Mouse (Mus musculus) embryo, embryonic 10.5 days (tissue): ENCODE measurements at regions not wholly inside any gene's neighbourhood (a gene's known extent, or its start where the extent isn't known, plus 50 kb on each side); places are given as distances from the start of the nearest gene placed in this dataset.
"Not testable (repeated sequence)": the region's sequence is repeated elsewhere in the genome, so short reads cannot be mapped to it uniquely, and the experiment has no call there.

Source experiments
- DNase-seq: peaks from one replicate; pipeline ENCODE4 v3.0.0-alpha.2; 2015; ENCODE audit warnings: low spot score

DNA sequence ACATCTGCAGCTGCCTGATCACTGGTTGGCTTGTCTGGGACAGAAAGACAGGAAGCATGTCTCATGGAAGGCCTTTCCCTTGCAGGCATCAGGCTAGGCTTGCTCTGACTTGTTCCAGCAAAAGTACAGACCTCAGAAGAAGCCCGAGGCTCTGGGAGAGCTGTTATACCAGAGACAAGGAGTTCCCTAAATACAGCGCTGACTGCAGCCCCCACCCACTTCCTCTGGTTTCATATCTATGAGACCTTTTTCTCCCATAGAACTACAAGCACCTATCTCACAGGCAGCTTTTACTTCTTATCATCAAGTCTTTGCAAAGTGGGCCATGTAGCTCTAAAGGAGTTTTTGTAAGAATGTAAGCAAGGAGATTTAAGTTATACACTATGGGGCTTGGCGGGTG lies 312.2 kb upstream of the Vmn1r3 start:
- not testable (repeated sequence) for DNase-seq

DNA sequence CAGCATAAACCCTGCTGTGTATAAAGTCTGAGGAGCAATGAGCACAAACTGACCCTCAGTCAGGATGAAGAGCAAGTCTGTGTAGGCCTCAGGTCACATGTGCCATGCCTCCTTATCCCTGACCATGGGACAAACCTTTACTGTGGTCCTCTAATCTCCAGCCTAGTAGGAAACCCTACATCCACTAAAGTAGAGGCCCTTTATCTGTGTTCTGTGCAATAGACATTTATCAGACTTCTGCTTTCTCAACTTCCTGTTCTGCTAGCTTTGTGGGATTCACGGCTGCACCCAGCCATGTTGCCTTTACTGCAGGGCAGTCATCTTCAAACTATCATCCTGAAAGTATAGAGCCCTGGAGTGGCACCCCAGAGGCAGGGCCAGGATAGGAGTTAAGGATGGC lies 310.8 kb upstream of the Vmn1r3 start:
- DNase-seq = not testable (repeated sequence)

DNA sequence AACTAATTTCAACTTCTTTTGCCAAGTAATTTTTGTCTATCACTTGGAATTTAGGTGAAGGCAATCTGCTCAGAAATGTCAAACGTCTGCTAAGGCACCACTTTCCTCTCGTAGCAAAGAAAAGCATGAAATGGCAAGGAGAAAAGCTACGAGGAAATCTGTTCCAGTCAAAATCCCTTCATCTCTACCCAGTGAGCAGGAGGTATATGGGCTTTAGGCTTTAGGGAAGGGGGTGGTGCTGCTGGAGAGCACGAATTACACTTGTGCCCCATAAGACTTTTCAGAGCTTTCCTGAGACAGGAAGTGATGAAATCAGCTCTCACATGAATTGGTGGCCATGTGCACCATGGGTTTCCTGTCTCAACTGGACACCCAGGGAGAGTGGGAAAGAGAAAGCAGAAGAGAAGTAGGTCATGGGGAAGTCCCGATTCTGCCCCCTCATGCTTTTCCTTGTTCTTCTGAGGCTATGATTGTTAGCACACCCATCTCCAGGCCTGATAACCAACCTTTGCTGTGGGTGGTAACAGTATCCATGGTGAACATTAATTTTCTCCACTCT lies 309.0 kb upstream of the Vmn1r3 start:
- not testable (repeated sequence) for DNase-seq

GRCm38 (mm10) chr4:3490901-3491300 lies 305.7 kb upstream of the Vmn1r3 start:
- DNase-seq = not testable (repeated sequence)

GRCm38 (mm10) chr4:3482092-3482491 lies 296.9 kb upstream of the Vmn1r3 start:
- no peak for DNase-seq

- DNase-seq = no peak
These were observed 271.6 kb upstream of the Vmn1r3 start for GRCm38 (mm10) chr4:3456773-3457172.

- not testable (repeated sequence) for DNase-seq
These were observed 252.2 kb upstream of the Vmn1r3 start for GRCm38 (mm10) chr4:3437380-3437779.

- DNase-seq = no peak
These were observed 242.8 kb upstream of the Vmn1r3 start for GRCm38 (mm10) chr4:3427968-3428367.

GRCm38 (mm10) chr4:3419920-3420499 lies 234.9 kb upstream of the Vmn1r3 start:
- peak; percentile 62 for DNase-seq

GRCm38 (mm10) chr4:3416670-3417069 lies 231.5 kb upstream of the Vmn1r3 start:
- no peak for DNase-seq

DNA sequence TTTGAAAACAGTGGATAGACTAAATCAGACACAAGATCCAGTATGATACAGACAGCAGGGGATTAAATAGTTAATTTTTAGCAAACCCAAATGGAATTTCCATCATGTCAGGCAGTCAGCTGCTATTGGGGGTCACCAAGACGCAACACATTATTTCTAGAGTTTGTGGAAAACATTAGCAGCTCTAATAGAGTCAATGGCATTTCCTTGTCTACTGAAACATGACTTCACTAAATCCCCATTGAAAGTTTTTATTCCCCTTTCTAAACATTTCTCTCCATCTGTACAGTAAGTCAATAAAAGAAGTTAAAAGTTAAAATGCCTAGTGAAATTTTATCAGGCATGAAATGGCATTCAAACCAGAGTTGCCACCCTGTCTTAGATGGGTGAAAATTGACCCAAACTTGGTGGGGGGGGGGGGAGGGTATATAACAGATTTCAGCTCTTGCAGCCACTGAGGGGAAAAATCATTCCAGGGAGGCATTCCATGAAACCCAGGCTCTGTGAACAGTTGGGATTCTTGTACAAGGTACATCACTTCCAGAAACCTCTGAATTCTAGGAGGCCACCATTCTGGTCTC lies 229.4 kb upstream of the Vmn1r3 start:
- not testable (repeated sequence) for DNase-seq

DNA sequence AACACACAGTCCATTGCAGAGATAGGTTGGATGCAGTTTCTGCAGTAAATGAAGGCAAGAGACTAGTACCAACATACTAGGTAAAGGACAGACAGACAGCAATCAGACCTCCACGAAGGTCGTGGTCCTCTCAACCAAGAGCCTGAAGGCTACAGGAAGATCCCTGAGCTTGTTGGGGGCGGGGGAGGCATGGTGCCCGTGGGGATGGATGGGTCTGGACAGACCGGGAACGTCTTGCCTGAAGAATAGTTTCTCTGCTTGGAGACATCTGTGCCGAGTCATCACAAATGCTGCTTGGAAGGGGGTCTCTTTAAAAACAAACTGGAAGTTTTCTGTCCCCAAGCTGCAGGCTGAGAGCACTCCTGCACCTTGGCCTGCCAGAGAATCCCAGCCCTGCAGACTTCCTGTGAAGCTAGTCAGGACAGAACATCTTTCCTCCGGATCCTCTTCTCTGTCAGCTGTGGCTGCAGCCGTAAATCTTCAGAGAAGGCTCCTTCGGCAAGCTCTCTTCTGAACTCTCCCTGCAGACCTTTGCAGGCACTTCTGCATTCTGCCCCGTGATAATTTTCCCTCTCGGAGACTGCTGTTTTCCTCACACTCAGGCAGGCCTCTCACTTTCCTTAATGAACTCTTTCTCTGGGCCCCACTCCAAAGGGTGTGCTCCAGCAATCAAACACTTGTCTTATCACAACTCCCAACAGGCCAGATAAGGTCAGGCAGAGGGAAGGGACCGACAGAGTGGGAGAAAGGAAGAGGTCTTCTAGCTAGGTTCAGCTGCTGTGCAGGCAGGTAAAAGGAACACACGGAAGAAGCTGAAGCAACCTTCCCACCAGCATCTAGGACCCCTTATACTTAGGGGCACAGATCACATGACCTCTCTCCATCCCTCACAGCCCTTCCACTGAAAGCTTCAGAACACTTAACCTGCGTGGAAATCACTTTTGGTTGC lies 228.6 kb upstream of the Vmn1r3 start:
- DNase-seq = peak; percentile 2

- not testable (repeated sequence) for DNase-seq
These were observed 227.2 kb upstream of the Vmn1r3 start for GRCm38 (mm10) chr4:3412323-3412722.

- DNase-seq = not testable (repeated sequence)
These were observed 217.7 kb upstream of the Vmn1r3 start for GRCm38 (mm10) chr4:3402856-3403255.

- not testable (repeated sequence) for DNase-seq
These were observed 216.6 kb upstream of the Vmn1r3 start for GRCm38 (mm10) chr4:3401766-3402165.

DNA sequence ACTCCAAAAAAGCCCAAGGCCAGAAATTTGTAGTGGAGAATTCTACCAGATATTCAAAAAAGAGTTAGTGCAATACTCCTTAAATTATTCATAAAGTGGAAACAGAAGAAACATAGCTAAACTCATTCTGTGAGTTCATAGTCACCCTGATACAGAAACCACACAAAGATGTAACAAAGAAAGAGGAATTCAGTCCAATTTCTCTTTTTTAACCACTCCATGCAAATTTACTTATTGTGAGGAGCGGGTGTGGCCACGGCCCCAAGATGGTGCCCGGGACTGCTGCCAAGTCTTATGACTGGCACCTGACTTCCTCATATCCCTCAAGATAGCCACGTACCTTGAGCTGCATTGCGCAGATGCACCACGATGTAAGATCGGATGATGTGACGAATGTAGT lies 206.4 kb upstream of the Vmn1r3 start:
- DNase-seq = not testable (repeated sequence)

DNA sequence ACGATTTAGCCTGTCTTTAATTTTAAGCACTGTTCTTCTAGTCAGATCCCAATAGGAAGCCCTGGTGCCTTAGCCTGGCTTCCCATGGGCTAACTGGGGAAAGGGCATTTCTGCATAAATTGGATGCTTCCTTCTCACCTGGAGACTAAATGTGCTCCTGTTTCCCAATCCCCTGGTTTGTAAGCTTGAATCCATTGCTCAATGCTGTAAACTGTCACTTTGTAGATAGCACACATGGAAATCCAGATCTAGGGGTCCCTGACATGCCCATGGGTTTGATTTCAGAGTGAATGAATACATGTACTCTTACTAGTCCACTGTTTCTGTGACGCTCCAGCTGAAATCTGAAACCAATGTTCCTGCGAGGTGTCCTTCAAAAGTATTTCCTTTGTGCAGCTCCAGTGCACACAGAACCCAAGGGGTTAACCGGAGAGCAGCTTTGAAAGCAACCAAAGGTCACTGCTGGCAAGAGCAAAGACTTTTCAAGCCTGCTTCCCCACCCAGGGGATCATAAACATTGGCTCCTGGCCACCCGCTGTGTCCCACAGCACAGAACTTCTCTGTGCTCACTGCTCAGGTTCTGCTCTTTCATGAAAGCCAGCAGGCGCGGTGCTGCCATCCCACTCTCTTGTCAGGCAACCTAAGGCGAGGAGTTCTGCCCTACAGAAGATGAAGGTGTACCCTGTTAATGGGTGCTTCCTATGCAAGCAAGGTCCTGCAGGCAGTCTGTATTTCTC lies 188.0 kb upstream of the Vmn1r3 start:
- peak; percentile 1 for DNase-seq

GRCm38 (mm10) chr4:3368021-3368420 lies 182.9 kb upstream of the Vmn1r3 start:
- DNase-seq = not testable (repeated sequence)

DNA sequence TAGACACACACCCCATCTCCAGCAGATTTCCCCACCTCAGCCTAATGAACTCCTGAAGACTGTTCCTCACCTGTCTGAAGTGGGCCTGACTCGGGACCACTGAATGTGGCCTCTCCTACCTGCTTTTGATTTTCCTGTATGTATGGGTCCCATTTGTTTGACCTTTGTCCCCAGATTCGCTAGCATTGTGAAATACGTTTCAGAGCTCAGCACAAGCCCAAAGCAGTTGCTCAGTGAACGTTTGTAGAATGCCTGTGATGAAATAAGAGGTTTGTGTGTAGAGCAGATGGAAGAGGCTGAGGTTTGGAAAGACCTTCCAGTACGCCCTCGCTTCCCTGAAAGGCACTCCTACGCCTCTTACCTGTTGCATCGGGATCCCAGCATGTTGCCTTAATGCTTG lies 158.3 kb upstream of the Vmn1r3 start:
- not testable (repeated sequence) for DNase-seq

- not testable (repeated sequence) for DNase-seq
These were observed 157.5 kb upstream of the Vmn1r3 start for GRCm38 (mm10) chr4:3342696-3343095.

DNA sequence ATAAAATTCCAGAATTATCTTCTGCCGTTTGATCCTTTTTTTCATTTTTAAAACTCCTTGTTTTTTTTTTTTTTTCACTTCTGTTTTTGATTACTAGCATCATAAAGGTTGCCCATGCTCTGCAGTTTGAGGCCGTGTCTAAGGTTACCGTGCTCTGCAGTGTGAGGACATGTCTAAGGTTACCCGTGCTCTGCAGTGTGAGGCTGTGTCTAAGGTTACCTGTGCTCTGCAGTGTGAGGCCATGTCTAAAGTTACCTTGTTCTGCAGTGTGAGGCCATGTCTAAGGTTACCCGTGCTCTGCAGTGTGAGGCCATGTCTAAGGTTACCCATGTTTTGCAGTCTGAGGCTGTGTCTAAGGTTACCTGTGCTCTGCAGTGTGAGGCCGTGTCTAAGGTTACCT lies 157.0 kb upstream of the Vmn1r3 start:
- DNase-seq = not testable (repeated sequence)
